Mouse (Mus musculus) kidney, postnatal 14 days (tissue): ENCODE measurements around the gene Mei1.
"Not testable (repeated sequence)": the region's sequence is repeated elsewhere in the genome, so short reads cannot be mapped to it uniquely, and the experiment has no call there.

Experiments
- DNase-seq: peaks from one replicate; pipeline ENCODE4 v3.0.0; 2022; ENCODE audit warnings: mixed read lengths

Mei1 gene

GRCm38 (mm10) chr15:82086131-82086530 lies 16.3 kb downstream of the Mei1 start:
- DNase-seq: no peak

- no peak for DNase-seq
These were observed 17.5 kb downstream of the Mei1 start for GRCm38 (mm10) chr15:82087266-82087665.

GRCm38 (mm10) chr15:82091061-82091460 lies 21.3 kb downstream of the Mei1 start:
- no peak for DNase-seq

- DNase-seq: peak; percentile 44
These were observed 37.3 kb downstream of the Mei1 start for GRCm38 (mm10) chr15:82106953-82107555.

GRCm38 (mm10) chr15:82120544-82120943 lies 50.7 kb downstream of the Mei1 start:
- no peak for DNase-seq

- DNase-seq: not testable (repeated sequence)
These were observed 56.9 kb downstream of the Mei1 start for GRCm38 (mm10) chr15:82126690-82127089.

- peak; percentile 97 for DNase-seq
These were observed 57.9 kb downstream of the Mei1 start, which contains the start of gene Ccdc134 for GRCm38 (mm10) chr15:82127426-82128374. Ccdc134 (plus strand) TSS chr15:82127922.

GRCm38 (mm10) chr15:82128398-82128797 lies 58.6 kb downstream of the Mei1 start:
- DNase-seq: no peak

- no peak for DNase-seq
These were observed 60.8 kb downstream of the Mei1 start for GRCm38 (mm10) chr15:82130599-82130998.

GRCm38 (mm10) chr15:82135372-82135771 lies 65.6 kb downstream of the Mei1 start:
- no peak for DNase-seq

- peak; percentile 69 for DNase-seq
These were observed 68.8 kb downstream of the Mei1 start for GRCm38 (mm10) chr15:82138565-82138964.

GRCm38 (mm10) chr15:82139196-82139595 lies 69.4 kb downstream of the Mei1 start:
- DNase-seq: no peak

GRCm38 (mm10) chr15:82140355-82140754 lies 70.6 kb downstream of the Mei1 start:
- no peak for DNase-seq

GRCm38 (mm10) chr15:82144157-82144556 lies 74.4 kb downstream of the Mei1 start:
- no peak for DNase-seq

GRCm38 (mm10) chr15:82145408-82145807 lies 75.6 kb downstream of the Mei1 start:
- no peak for DNase-seq

- DNase-seq: no peak
These were observed 76.3 kb downstream of the Mei1 start for GRCm38 (mm10) chr15:82145851-82146769.

- DNase-seq: peak; percentile 99
These were observed 77.2 kb downstream of the Mei1 start, which contains the start of gene Srebf2 for GRCm38 (mm10) chr15:82146770-82147610. Srebf2 (plus strand) TSS chr15:82147181.

- DNase-seq: peak; percentile 65
These were observed 77.9 kb downstream of the Mei1 start for GRCm38 (mm10) chr15:82147611-82148111.

GRCm38 (mm10) chr15:82148510-82148911 lies 78.7 kb downstream of the Mei1 start:
- no peak for DNase-seq

GRCm38 (mm10) chr15:82150042-82150441 lies 80.2 kb downstream of the Mei1 start:
- DNase-seq: no peak

GRCm38 (mm10) chr15:82151176-82151575 lies 81.4 kb downstream of the Mei1 start:
- no peak for DNase-seq

- no peak for DNase-seq
These were observed 82.2 kb downstream of the Mei1 start for GRCm38 (mm10) chr15:82152022-82152421.
